Mouse (Mus musculus) layer of hippocampus, adult 8-10 months (tissue): ENCODE measurements at regions not wholly inside any gene's neighbourhood (a gene's known extent, or its start where the extent isn't known, plus 50 kb on each side); places are given as distances from the start of the nearest gene placed in this dataset.
A peak's percentile ranks its signal among the peaks of the same experiment; 100 is the strongest.

Experiments used
- DNase-seq, 2 experiments: peaks; one replicate each; pipeline ENCODE4 v3.0.0; 2022; ENCODE audit warnings: low spot score in 2 of 2

DNA sequence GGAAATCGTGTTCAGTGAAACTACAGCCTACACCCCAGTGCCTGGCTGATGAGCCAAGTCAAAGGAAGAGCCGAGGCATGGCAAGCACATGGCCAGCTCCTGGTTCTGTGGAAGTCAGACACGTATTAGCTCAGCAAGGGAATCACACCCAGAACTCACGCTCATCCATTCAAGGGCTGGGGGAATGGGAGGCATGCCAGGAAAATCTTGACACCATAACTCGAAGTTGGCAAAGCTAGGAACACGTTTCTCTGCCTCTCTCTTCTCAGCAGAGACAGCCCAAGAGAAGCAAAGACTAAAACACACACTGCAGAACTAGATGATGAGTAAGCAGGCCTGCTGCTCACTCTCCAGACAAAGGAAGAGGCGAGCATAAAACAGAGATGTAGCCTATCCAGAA, 53.5 kb upstream of the Ypel5 start:
- DNase-seq, result peak; percentile 22 to 34

DNA sequence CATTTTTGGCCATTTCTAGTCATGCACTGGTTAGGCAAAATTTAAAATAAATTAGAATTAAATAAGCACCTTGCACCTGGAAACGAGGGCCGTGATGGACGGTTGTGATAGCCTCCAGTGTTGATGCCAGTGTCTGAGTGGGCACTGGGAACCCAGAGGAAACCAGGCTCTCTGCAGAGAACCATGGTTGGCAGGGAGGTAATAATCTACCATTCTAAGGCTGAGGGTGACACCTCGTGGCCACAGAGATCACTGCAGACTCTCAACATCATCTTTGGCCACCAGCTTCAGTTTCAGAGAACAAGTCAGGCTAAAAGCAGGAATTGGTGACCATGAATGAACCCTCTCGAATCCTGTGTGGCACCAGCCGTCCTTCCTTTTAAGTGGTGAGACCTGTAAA, 54.5 kb upstream of the Ypel5 start:
- DNase-seq, result peak; percentile 39 to 85

- no peak for DNase-seq
These were observed 68.0 kb upstream of the Ypel5 start for GRCm38 (mm10) chr17:72768266-72768665.

- no peak for DNase-seq
These were observed 75.3 kb upstream of the Ypel5 start for GRCm38 (mm10) chr17:72760937-72761336.

GRCm38 (mm10) chr17:72746411-72746810, 89.8 kb upstream of the Ypel5 start:
- DNase-seq, result peak; percentile 5 to 15

DNA sequence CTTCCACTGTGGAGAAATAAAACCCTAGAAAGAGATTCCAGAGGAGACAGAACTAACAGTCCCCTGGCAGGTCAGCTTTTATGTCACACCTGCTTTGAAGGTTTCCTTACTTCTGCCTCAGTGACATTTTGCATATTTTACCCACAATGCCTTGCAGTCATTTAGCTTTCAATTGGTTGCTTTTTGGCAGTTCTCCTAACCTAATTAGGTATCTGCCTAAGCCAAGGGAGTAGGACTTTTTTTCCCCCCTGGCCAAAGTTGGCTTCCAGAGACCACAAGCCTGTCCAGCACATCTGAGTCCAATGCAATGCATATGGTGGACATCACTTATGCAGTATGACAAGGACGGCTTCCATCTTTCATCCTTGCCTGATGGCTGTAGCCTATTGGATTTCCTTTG, 103.2 kb upstream of the Ypel5 start:
- DNase-seq, result no peak

DNA sequence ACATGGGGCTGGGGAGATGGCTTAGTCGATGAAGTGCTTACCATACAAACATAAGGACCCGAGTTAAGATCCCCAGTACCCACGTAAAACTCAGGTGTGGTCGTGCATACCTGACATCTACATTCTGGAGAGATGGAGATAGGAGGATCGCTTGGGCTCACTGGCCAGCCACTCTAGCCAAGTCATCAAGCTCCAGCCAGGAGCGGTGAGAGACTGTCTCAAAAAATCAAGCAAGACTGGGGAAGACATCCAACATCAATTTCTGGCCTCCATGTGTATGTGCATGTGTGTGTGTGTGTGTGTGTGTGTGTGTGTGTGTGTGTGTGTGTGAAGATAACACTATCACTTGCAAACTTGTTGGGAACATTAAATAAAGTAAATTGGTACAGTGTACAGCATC, 104.6 kb upstream of the Ypel5 start:
- DNase-seq, result no peak

DNA sequence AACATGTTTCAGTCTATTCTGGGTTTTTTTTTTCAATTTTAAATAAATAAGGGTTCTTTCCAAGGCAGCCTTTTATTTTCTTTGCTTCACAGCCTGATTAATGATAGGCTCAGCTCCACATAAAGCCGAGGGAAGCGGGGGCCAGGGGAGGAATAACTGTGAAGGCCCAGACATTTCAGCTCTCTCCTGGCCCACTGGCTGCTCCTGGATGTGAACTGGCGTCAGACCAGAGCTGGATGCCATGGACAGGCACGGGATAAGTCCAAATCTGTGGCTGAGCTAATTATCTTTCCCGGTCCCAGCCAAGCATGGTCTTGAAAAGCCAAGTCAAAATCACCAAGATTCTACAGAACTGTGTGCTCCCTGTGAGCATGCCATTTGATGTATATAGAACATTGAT, 105.1 kb upstream of the Ypel5 start:
- DNase-seq, result no peak

DNA sequence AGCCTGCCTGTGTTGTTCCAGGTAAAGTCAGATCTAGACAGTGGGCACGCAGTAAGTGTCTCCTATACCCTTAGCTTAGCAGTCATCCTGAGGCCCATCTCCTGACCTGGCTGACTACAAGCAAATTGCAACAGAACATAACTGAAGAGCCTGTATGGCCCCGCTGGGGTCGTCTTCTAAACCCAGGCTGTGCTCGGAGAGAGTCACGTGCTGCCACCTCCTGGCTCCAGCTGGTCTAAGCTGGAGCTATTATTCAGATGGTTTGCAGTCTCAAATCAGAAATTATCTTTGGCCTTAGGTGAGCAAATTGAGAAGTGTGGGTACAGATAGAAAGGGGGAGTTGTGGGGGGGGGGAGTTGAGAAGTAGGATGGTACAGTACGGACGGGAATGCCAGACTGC, 115.5 kb upstream of the Ypel5 start:
- DNase-seq, result no peak

- DNase-seq, result no peak
These were observed 115.2 kb upstream of the Alk start for GRCm38 (mm10) chr17:72719618-72720017.

DNA sequence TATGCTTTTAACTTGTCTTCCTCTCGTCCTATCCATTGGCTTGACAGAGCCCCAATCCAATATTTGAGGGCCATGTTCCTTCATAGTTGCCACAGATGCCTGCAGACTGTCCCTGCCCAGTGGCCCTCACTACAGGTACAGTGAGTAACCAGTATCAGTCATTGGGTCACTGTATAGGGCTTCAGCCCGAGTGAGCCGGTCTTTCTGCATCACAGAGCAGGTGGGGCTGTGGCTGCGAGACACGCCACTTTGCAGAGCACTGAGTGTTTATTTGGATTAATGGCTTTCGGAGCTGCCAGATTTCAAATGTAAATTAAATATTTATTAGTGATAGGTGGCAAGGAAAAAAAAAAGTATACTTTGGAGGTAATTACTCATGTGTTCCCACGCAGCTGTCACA, 87.2 kb upstream of the Alk start:
- DNase-seq, result no peak

GRCm38 (mm10) chr17:72689606-72690005, 85.2 kb upstream of the Alk start:
- DNase-seq, result no peak

GRCm38 (mm10) chr17:72688800-72689199, 84.4 kb upstream of the Alk start:
- DNase-seq, result no peak

- DNase-seq, result no peak
These were observed 70.2 kb upstream of the Alk start for GRCm38 (mm10) chr17:72674658-72675057.

DNA sequence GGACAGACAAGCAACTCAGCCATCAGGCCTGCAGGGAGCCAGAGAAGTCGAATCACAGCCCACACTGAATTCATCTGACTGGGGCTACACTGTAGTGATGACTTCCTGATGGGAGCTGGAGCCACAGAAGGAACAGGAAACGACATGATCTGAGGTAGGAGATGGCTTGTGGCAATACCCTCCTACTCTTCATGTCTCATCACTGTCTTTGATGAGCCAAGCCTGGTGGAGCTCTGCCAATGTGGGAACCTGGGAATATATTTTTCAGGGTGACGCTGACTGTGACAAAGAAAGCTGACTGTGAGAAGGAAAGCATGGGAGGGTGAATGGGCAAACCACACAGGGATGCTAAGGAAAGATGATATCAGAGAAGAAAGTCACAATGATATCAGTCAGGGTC, 67.6 kb upstream of the Alk start:
- DNase-seq, result peak in 1 of 2 experiments; percentile 12

DNA sequence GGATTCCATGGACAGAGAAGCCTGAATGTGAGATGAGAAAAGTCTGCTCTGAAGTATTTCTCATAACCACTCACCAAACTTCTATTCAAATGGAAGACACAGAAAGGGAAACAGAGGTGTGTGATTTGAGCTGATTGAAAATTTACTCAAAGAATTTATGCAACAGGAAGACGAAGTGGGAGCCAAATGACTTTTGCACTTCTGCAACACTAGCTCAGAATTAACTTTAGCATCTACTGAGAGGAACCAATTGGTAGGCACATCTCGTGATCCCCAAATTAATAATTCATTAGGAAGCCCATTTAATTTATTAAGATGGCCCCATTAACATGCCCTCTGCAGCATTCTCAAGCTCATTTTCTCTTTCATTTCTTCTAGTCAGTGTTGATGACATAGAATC, 62.5 kb upstream of the Alk start:
- no peak for DNase-seq

DNA sequence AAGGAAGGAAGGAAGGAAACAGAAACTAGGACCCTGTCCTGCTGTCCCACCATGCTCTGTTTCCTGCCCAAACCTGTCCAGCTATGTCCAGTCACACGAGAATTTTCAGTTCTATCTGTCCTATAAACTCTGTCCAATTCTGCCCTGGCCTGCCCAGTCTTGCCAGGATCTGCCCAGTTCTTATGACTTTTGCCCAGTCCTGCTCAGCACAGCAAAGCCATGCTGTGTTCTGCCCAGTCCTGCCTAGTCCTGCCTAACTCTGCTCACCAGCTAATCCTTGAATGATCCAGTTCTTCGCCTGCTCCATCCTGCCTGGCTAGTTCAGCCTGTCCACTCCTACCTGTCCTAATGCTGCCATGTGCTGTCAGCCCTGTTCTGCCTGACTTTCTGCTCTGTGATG, 57.3 kb upstream of the Alk start:
- no peak for DNase-seq

GRCm38 (mm10) chr17:72658744-72659143, 54.3 kb upstream of the Alk start:
- DNase-seq, result no peak

GRCm38 (mm10) chr17:72657826-72658225, 53.4 kb upstream of the Alk start:
- no peak for DNase-seq
